7 mouse cellular contexts compared by ENCODE assay signal in genomic region chr16:4595527-4595963, GRCm38 (mm10). TPM values are rescaled to one million over a fixed set of nuclear protein-coding genes. Genes with fewer than 3 reads are reported as not detected.
DNase-seq lines count a peak whose midpoint lies in the region; ATAC-seq and TF ChIP-seq lines count a peak whose summit lies in the region.

No protein-coding gene starts in this region.

- peak; percentile 46 for DNase-seq in urinary bladder, postnatal 25 days (ENCODE audit: low spot score)
- no peak for DNase-seq in urinary bladder, postnatal 10 days (ENCODE audit: low spot score)
- DNase-seq in embryonic facial prominence, embryonic 10.5 days (ENCODE audit: low spot score) = peak; percentile 38
- no peak for DNase-seq in heart, postnatal 0 days (ENCODE audit: low spot score)
- DNase-seq in kidney, postnatal 25 days = peak; percentile 88 to 94
- DNase-seq in midbrain, embryonic 11.5 days (ENCODE audit: low spot score, missing footprints) = peak; percentile 93
- DNase-seq in frontal cortex, postnatal 14 days (ENCODE audit: low spot score in 2 of 2) = no peak

- H3K27ac ChIP-seq in embryonic facial prominence, embryonic 10.5 days (replicated peaks) = peak overlapping the region; percentile 96
- peak overlapping the region; percentile 94 for H3K27ac ChIP-seq in heart, postnatal 0 days (ENCODE audit: low read depth)
- H3K27ac ChIP-seq in midbrain, embryonic 11.5 days (ENCODE audit: low read depth, low read length) = peak overlapping the region; percentile 95

- ATAC-seq in heart, postnatal 0 days (ENCODE audit: insufficient read depth, low read depth) = no peak
- ATAC-seq in midbrain, embryonic 11.5 days (ENCODE audit: low FRiP score) = no peak

- peak overlapping the region; percentile 86 for H3K9ac ChIP-seq in heart, postnatal 0 days (replicated peaks; ENCODE audit: low read depth, low read length)
- H3K9ac ChIP-seq in midbrain, embryonic 11.5 days (ENCODE audit: low read length) = peak overlapping the region; percentile 97

- no peaks in the 10 kb centered on the region for H3K9me3 ChIP-seq in embryonic facial prominence, embryonic 10.5 days
- no peaks in the 10 kb centered on the region for H3K9me3 ChIP-seq in heart, postnatal 0 days (replicated peaks; ENCODE audit: control insufficient read depth, low read length)
- no peaks in the 10 kb centered on the region for H3K9me3 ChIP-seq in midbrain, embryonic 11.5 days (ENCODE audit: control insufficient read depth, low read length)

- peaks cover 80% of the 10 kb centered on the region for H3K4me1 ChIP-seq in embryonic facial prominence, embryonic 10.5 days
- H3K4me1 ChIP-seq in heart, postnatal 0 days (ENCODE audit: control insufficient read depth, insufficient read depth) = peaks cover 49% of the 10 kb centered on the region
- peaks cover 56% of the 10 kb centered on the region for H3K4me1 ChIP-seq in midbrain, embryonic 11.5 days (ENCODE audit: control insufficient read depth, insufficient read depth, low read length)

- peaks cover 6% of the 10 kb centered on the region for H3K36me3 ChIP-seq in embryonic facial prominence, embryonic 10.5 days (replicated peaks)
- peaks cover 9% of the 10 kb centered on the region; the same call in 1 of the 2 replicates for H3K36me3 ChIP-seq in heart, postnatal 0 days (replicated peaks; ENCODE audit: control insufficient read depth, insufficient read depth, low read length)
- no peaks in the 10 kb centered on the region; the same call in 1 of the 2 replicates for H3K36me3 ChIP-seq in midbrain, embryonic 11.5 days (ENCODE audit: control insufficient read depth, insufficient read depth, low read length)

- TF ChIP-seq CTCF in heart, postnatal 0 days (IDR thresholded peaks at IDR 0.05; ENCODE audit: low read depth) = peak; percentile 20; the same call in 1 of the 2 replicates

- peak overlapping the region; percentile 83 for H3K4me3 ChIP-seq in embryonic facial prominence, embryonic 10.5 days
- peak overlapping the region; percentile 82 for H3K4me3 ChIP-seq in heart, postnatal 0 days (ENCODE audit: low read depth, low read length)
- H3K4me3 ChIP-seq in midbrain, embryonic 11.5 days (ENCODE audit: low read depth, low read length) = peak overlapping the region; percentile 89

- H3K27me3 ChIP-seq in embryonic facial prominence, embryonic 10.5 days (replicated peaks; ENCODE audit: low read depth, poor library complexity, severe bottlenecking) = no peaks in the 10 kb centered on the region
- no peaks in the 10 kb centered on the region for H3K27me3 ChIP-seq in heart, postnatal 0 days (ENCODE audit: control insufficient read depth, insufficient read depth, low read length)
- no peaks in the 10 kb centered on the region for H3K27me3 ChIP-seq in midbrain, embryonic 11.5 days (ENCODE audit: control insufficient read depth, insufficient read depth, low read length)

- TF ChIP-seq EP300 in heart, postnatal 0 days (IDR thresholded peaks at IDR 0.05; ENCODE audit: low read depth) = no peak

- WGBS in embryonic facial prominence, embryonic 10.5 days = 0% methylated on average over 5 of the region's 5 CpGs
- WGBS in heart, postnatal 0 days = 8% methylated on average over 5 of the region's 5 CpGs
- WGBS in midbrain, embryonic 11.5 days = 6% methylated on average over 5 of the region's 5 CpGs

- H3K4me2 ChIP-seq in heart, postnatal 0 days (ENCODE audit: low read depth, low read length) = peak overlapping the region; percentile 91
- peak overlapping the region; percentile 83 for H3K4me2 ChIP-seq in midbrain, embryonic 11.5 days

RNA-seq across cellular contexts. Expression of gene Glis2, which starts 1.0 kb away (rescaled TPM):
- polyA plus RNA-seq in embryonic facial prominence, embryonic 10.5 days (2016; fragmentation: Nextera tagmentation; extraction: Ambion mirVana) = 22.2 and 22.3 TPM in 2 replicates
- total RNA-seq in heart, postnatal 0 days (2014; rRNA removed; ENCODE audit: low replicate concordance) = 25.3 and 25.4 TPM in 2 replicates
- polyA plus RNA-seq in heart, postnatal 0 days (2015; fragmentation: Nextera tagmentation; extraction: Ambion mirVana) = 11.2 and 11.8 TPM in 2 replicates
- polyA plus RNA-seq in midbrain, embryonic 11.5 days (2014; fragmentation: Nextera tagmentation; extraction: Ambion mirVana) = 16.6 and 27.2 TPM in 2 replicates

RNA-seq across cellular contexts. Expression of gene Pam16, which starts 29.2 kb away (rescaled TPM):
- 92.6 and 97.5 TPM in 2 replicates for polyA plus RNA-seq in embryonic facial prominence, embryonic 10.5 days (2016; fragmentation: Nextera tagmentation; extraction: Ambion mirVana)
- total RNA-seq in heart, postnatal 0 days (2014; rRNA removed; ENCODE audit: low replicate concordance) = 23.9 and 74.9 TPM in 2 replicates
- polyA plus RNA-seq in heart, postnatal 0 days (2015; fragmentation: Nextera tagmentation; extraction: Ambion mirVana) = 172 and 184 TPM in 2 replicates
- 97.1 and 99.1 TPM in 2 replicates for polyA plus RNA-seq in midbrain, embryonic 11.5 days (2014; fragmentation: Nextera tagmentation; extraction: Ambion mirVana)

RNA-seq across cellular contexts. Expression of gene Tfap4, which starts 35.9 kb away (rescaled TPM):
- 37.7 and 39.5 TPM in 2 replicates for polyA plus RNA-seq in embryonic facial prominence, embryonic 10.5 days (2016; fragmentation: Nextera tagmentation; extraction: Ambion mirVana)
- 2.6 and 6.3 TPM in 2 replicates for total RNA-seq in heart, postnatal 0 days (2014; rRNA removed; ENCODE audit: low replicate concordance)
- polyA plus RNA-seq in heart, postnatal 0 days (2015; fragmentation: Nextera tagmentation; extraction: Ambion mirVana) = 2.9 and 3.4 TPM in 2 replicates
- polyA plus RNA-seq in midbrain, embryonic 11.5 days (2014; fragmentation: Nextera tagmentation; extraction: Ambion mirVana) = 18.2 and 18.9 TPM in 2 replicates

RNA-seq across cellular contexts. Expression of gene Vasn, which starts 44.2 kb away (rescaled TPM):
- polyA plus RNA-seq in embryonic facial prominence, embryonic 10.5 days (2016; fragmentation: Nextera tagmentation; extraction: Ambion mirVana) = 14.4 and 16.2 TPM in 2 replicates
- total RNA-seq in heart, postnatal 0 days (2014; rRNA removed; ENCODE audit: low replicate concordance) = 38.7 and 64.8 TPM in 2 replicates
- polyA plus RNA-seq in heart, postnatal 0 days (2015; fragmentation: Nextera tagmentation; extraction: Ambion mirVana) = 8.1 and 9.3 TPM in 2 replicates
- polyA plus RNA-seq in midbrain, embryonic 11.5 days (2014; fragmentation: Nextera tagmentation; extraction: Ambion mirVana) = 6.1 and 7.0 TPM in 2 replicates

RNA-seq across cellular contexts. Expression of gene Dnaja3, which starts 44.2 kb away (rescaled TPM):
- polyA plus RNA-seq in embryonic facial prominence, embryonic 10.5 days (2016; fragmentation: Nextera tagmentation; extraction: Ambion mirVana) = 66.6 and 66.7 TPM in 2 replicates
- 99.6 and 102 TPM in 2 replicates for total RNA-seq in heart, postnatal 0 days (2014; rRNA removed; ENCODE audit: low replicate concordance)
- polyA plus RNA-seq in heart, postnatal 0 days (2015; fragmentation: Nextera tagmentation; extraction: Ambion mirVana) = 99.5 and 103 TPM in 2 replicates
- polyA plus RNA-seq in midbrain, embryonic 11.5 days (2014; fragmentation: Nextera tagmentation; extraction: Ambion mirVana) = 53.4 and 57.0 TPM in 2 replicates

Comparison
In these comparisons a context has a peak if more than half of its experiments do, and no peak if none do; other contexts are left out.
1. DNase-seq: peak in urinary bladder, postnatal 25 days (single experiment), embryonic facial prominence, embryonic 10.5 days (single experiment), kidney, postnatal 25 days (2 of 2) and midbrain, embryonic 11.5 days (single experiment); none in urinary bladder, postnatal 10 days (single experiment), heart, postnatal 0 days (single experiment) and frontal cortex, postnatal 14 days (0 of 2).
2. Peak in every context shown above with its lines, with median percentiles within 50 percentile points of each other: H3K27ac ChIP-seq and H3K4me3 ChIP-seq.